In genomic region chr1:75342874-75343416, GRCm38 (mm10) we compare ENCODE assay signal across 10 mouse cellular contexts. TPM values are rescaled to one million over a fixed set of nuclear protein-coding genes. Genes with fewer than 3 reads are reported as not detected.
A peak's percentile ranks its signal among the peaks of the same experiment; 100 is the strongest.
DNase-seq lines count a peak whose midpoint lies in the region; ATAC-seq and TF ChIP-seq lines count a peak whose summit lies in the region.
"Had no signal": no experiment of that assay in that cellular context is flagged by ENCODE, and none has a peak within 500 bp of the region (broad histone marks: within the 10 kb centered on the region; RNA-seq: fewer than 3 reads in every experiment).

No protein-coding gene starts in this region.

- H3K4me3 ChIP-seq in kidney, embryonic 14.5 days (ENCODE audit: low read length): no peak overlapping the region
- no peak overlapping the region for H3K4me3 ChIP-seq in left cerebral cortex, adult 2 months
- H3K4me3 ChIP-seq: embryonic facial prominence, embryonic 13.5 days; midbrain, embryonic 12.5 days had no signal

- peak; percentile 96 for TF ChIP-seq CTCF in left cerebral cortex, adult 2 months (IDR thresholded peaks at IDR 0.05)

- H3K9ac ChIP-seq in kidney, embryonic 14.5 days (ENCODE audit: low read depth, low read length): no peak overlapping the region
- H3K9ac ChIP-seq: embryonic facial prominence, embryonic 13.5 days; midbrain, embryonic 12.5 days had no signal

- H3K36me3 ChIP-seq in kidney, embryonic 14.5 days (ENCODE audit: control insufficient read depth, insufficient read depth, low read length): no peaks in the 10 kb centered on the region
- H3K36me3 ChIP-seq: embryonic facial prominence, embryonic 13.5 days; midbrain, embryonic 12.5 days had no signal

- H3K27ac ChIP-seq in kidney, embryonic 14.5 days (ENCODE audit: low read depth, low read length): no peak overlapping the region
- H3K27ac ChIP-seq in left cerebral cortex, adult 2 months: no peak overlapping the region
- H3K27ac ChIP-seq: embryonic facial prominence, embryonic 13.5 days had no signal

- 0% methylated on average over 8 of the region's 8 CpGs for WGBS in kidney, embryonic 14.5 days

- peak; percentile 63 for DNase-seq in kidney, adult 18-20 months
- peak; percentile 53 for DNase-seq in adrenal gland, adult 2 months
- DNase-seq in embryo, embryonic 11 days: peak; percentile 87
- peak; percentile 64 to 66 for DNase-seq in heart, postnatal 36 days
- DNase-seq in left cerebral cortex, adult 2 months (ENCODE audit: extremely low spot score in 1 of 2, low spot score in 2 of 2): peak; percentile 68 to 75
- DNase-seq in neural tube, embryonic 10.5 days (ENCODE audit: extremely low spot score, low spot score): peak; percentile 63
- peak; percentile 24 for DNase-seq in thymus, postnatal 25 days

- peaks cover 49% of the 10 kb centered on the region for H3K4me1 ChIP-seq in kidney, embryonic 14.5 days (ENCODE audit: control insufficient read depth, insufficient read depth, low read length)

- no peaks in the 10 kb centered on the region for H3K9me3 ChIP-seq in kidney, embryonic 14.5 days (ENCODE audit: control insufficient read depth, low read length)
- H3K9me3 ChIP-seq: embryonic facial prominence, embryonic 13.5 days; midbrain, embryonic 12.5 days had no signal

- no peak overlapping the region for H3K4me2 ChIP-seq in kidney, embryonic 14.5 days (replicated peaks; ENCODE audit: low read depth, low read length)
- H3K4me2 ChIP-seq: embryonic facial prominence, embryonic 13.5 days; midbrain, embryonic 12.5 days had no signal

- no peaks in the 10 kb centered on the region for H3K27me3 ChIP-seq in kidney, embryonic 14.5 days (ENCODE audit: control insufficient read depth, insufficient read depth, low read length)

- intact Hi-C loops in heart, postnatal 36 days (cut with DNase I): loop anchor here (1.0 to 5.0 kb wide), 2 partner anchors 124 to 254 kb away; no protein-coding TSS in a partner anchor
- intact Hi-C loops in left cerebral cortex, adult 2 months (cut with DNase I): loop anchor here (1.0 to 5.0 kb wide), 4 partner anchors 44 to 254 kb away; no protein-coding TSS in a partner anchor

- no peak for ATAC-seq in kidney, embryonic 14.5 days (ENCODE audit: low FRiP score, low TSS enrichment)

RNA-seq across cellular contexts. Expression of gene Des, which starts 17.2 kb away (rescaled TPM):
- polyA plus RNA-seq in kidney, embryonic 14.5 days (2014; fragmentation: Nextera tagmentation; extraction: Ambion mirVana): 41.5 and 51.6 TPM in 2 replicates
- total RNA-seq in adrenal gland, adult 2 months (2021): 10 to 100 TPM; 16.6 to 31.8 TPM
- 17.2 and 18.6 TPM in 2 replicates for polyA plus RNA-seq in adrenal gland, adult 2 months (2012; rRNA removed)
- 1,000 to 10,000 TPM; 1,347 to 1,420 TPM for total RNA-seq in heart, postnatal 36 days (2021)
- 1 to 10 TPM in 1 of 2 experiments, under 1 TPM in 1; 0.77 to 1.7 TPM for total RNA-seq in left cerebral cortex, adult 2 months (2021)

RNA-seq across cellular contexts. Expression of gene Dnpep, which starts 25.2 kb away (rescaled TPM):
- 146 and 150 TPM in 2 replicates for polyA plus RNA-seq in kidney, embryonic 14.5 days (2014; fragmentation: Nextera tagmentation; extraction: Ambion mirVana)
- 100 to 1,000 TPM in 1 of 2 experiments, 10 to 100 TPM in 1; 85.2 to 100 TPM for total RNA-seq in adrenal gland, adult 2 months (2021)
- 149 and 179 TPM in 2 replicates for polyA plus RNA-seq in adrenal gland, adult 2 months (2012; rRNA removed)
- total RNA-seq in heart, postnatal 36 days (2021): 10 to 100 TPM; 78.0 to 89.7 TPM
- total RNA-seq in left cerebral cortex, adult 2 months (2021): 10 to 100 TPM; 49.4 to 53.0 TPM

RNA-seq across cellular contexts. Expression of gene Speg, which starts 32.2 kb away (rescaled TPM):
- 39.6 and 43.5 TPM in 2 replicates for polyA plus RNA-seq in kidney, embryonic 14.5 days (2014; fragmentation: Nextera tagmentation; extraction: Ambion mirVana)
- 10 to 100 TPM in 1 of 2 experiments, 1 to 10 TPM in 1; 9.9 to 15.2 TPM for total RNA-seq in adrenal gland, adult 2 months (2021)
- polyA plus RNA-seq in adrenal gland, adult 2 months (2012; rRNA removed): 56.5 and 93.7 TPM in 2 replicates
- total RNA-seq in heart, postnatal 36 days (2021): 100 to 1,000 TPM; 120 to 128 TPM
- 100 to 1,000 TPM; 199 to 215 TPM for total RNA-seq in left cerebral cortex, adult 2 months (2021)

Comparison
In these comparisons a context has a peak if more than half of its experiments do, and no peak if none do; other contexts are left out.
1. DNase-seq: peak in every context shown above with its lines; median percentile 87 in embryo, embryonic 11 days; 72 in left cerebral cortex, adult 2 months; 65 in heart, postnatal 36 days; 63 in kidney, adult 18-20 months; 63 in neural tube, embryonic 10.5 days; 53 in adrenal gland, adult 2 months; 24 in thymus, postnatal 25 days.
2. RNA of gene Des, which starts 17.2 kb away (total RNA-seq): 1,347 to 1,420 TPM in heart, postnatal 36 days; 16.6 to 31.8 TPM in adrenal gland, adult 2 months and 0.77 to 1.7 TPM in left cerebral cortex, adult 2 months; every median in the first group is over 10 times any median in the second.
3. RNA of gene Speg, which starts 32.2 kb away (total RNA-seq): 199 to 215 TPM in left cerebral cortex, adult 2 months and 120 to 128 TPM in heart, postnatal 36 days; 9.9 to 15.2 TPM in adrenal gland, adult 2 months; every median in the first group is over 4 times any median in the second.